Mouse (Mus musculus) bone marrow, adult 2 months (tissue): ENCODE data around the gene Aatk. TPM values are rescaled to one million over a fixed set of nuclear protein-coding genes. Genes with fewer than 3 reads are reported as not detected.
A peak's percentile ranks its signal among the peaks of the same experiment; 100 is the strongest.

Experiments used
- H3K27ac ChIP-seq: fragments of 200-500 bp; 2 replicates; pipeline ENCODE4 v1.5.1; 2012; ENCODE audit warnings: low read depth, mild to moderate bottlenecking, control low read depth, inconsistent platforms, low read length; ENCODE audit not compliant: control insufficient read depth, poor library complexity, insufficient read depth
- H3K4me1 ChIP-seq: fragments of 200-500 bp; 2 replicates; pipeline ENCODE4 v1.6.1; 2011; ENCODE audit warnings: low read length; ENCODE audit not compliant: control insufficient read depth, insufficient read depth
- H3K4me3 ChIP-seq: fragments of 200-500 bp; replicated peaks from 2 replicates; pipeline ENCODE3; 2011; ENCODE audit warnings: mild to moderate bottlenecking, low read depth, low read length, control low read depth; ENCODE audit not compliant: control insufficient read depth
- CTCF ChIP-seq: fragments of 200-500 bp; IDR thresholded peaks from 2 replicates; pipeline ENCODE4 v1.5.1; 2011; ENCODE audit warnings: low read length, control low read depth; ENCODE audit not compliant: control insufficient read depth, insufficient read depth
- POLR2A ChIP-seq: fragments of 200-500 bp; IDR thresholded peaks from 2 replicates; pipeline ENCODE4 v1.6.1; 2011; ENCODE audit warnings: low read depth, mild to moderate bottlenecking, control low read depth, low read length, borderline replicate concordance; ENCODE audit not compliant: control insufficient read depth
- WGBS: fragments of 180-500 bp; shearing (Covaris S2); methylation state at CpG from one replicate; pipeline ENCODE4 v1.1.7; 2018; 5-methylcytosine and 5-hydroxymethylcytosine counted together
- polyA plus RNA-seq: library from polyadenylated mRNA; stranded (reverse); fragments of >200 nt; gene quantifications from 2 replicates; pipeline ENCODE4 v1.2.4, GENCODE M21; 2011; ENCODE audit warnings: low replicate concordance; ENCODE audit not compliant: missing spikeins, insufficient read depth, insufficient read length

Aatk gene
- polyA plus RNA-seq, 1 experiment: 15.7 TPM

GRCm38 (mm10) chr11:120002041-120002440 is 44.9 kb downstream of the Aatk start:
- H3K27ac ChIP-seq: no peak overlapping the region
- 65% methylated on average over 5 of the region's 5 CpGs for WGBS
- TF ChIP-seq CTCF (no peak), POLR2A (no peak)
- no peak overlapping the region for H3K4me3 ChIP-seq
- H3K4me1 ChIP-seq: no peaks in the 10 kb centered on the region; the same call in 1 of the 2 replicates

- Histone ChIP-seq H3K4me3 (no peak overlapping the region), H3K27ac (no peak overlapping the region), H3K4me1 (no peaks in the 10 kb centered on the region)
- no peak for TF ChIP-seq POLR2A
- 88% methylated on average over 16 of the region's 16 CpGs for WGBS
Observed at GRCm38 (mm10) chr11:119997351-119997750, 49.6 kb downstream of the Aatk start.

- Histone ChIP-seq H3K27ac (no peak overlapping the region), H3K4me3 (no peak overlapping the region), H3K4me1 (peaks cover 2% of the 10 kb centered on the region)
- TF ChIP-seq CTCF: peak; percentile 94
- peak; percentile 8; the same call in 1 of the 2 replicates for TF ChIP-seq POLR2A
- 10% methylated on average over 10 of the region's 10 CpGs for WGBS
Observed at GRCm38 (mm10) chr11:119991338-119991678, 55.7 kb downstream of the Aatk start.

GRCm38 (mm10) chr11:119990658-119991337 is 56.2 kb downstream of the Aatk start:
- WGBS: 40% methylated on average over 10 of the region's 10 CpGs
- TF ChIP-seq CTCF (no peak), POLR2A (no peak)
- Histone ChIP-seq H3K4me1 (peaks cover 2% of the 10 kb centered on the region), H3K27ac (no peak overlapping the region), H3K4me3 (no peak overlapping the region)

- Histone ChIP-seq H3K4me3 (no peak overlapping the region), H3K27ac (no peak overlapping the region), H3K4me1 (peaks cover 2% of the 10 kb centered on the region)
- WGBS: 64% methylated on average over 10 of the region's 10 CpGs
- TF ChIP-seq CTCF (no peak), POLR2A (no peak)
Observed at GRCm38 (mm10) chr11:119989115-119989564, 57.8 kb downstream of the Aatk start.

- H3K4me1 ChIP-seq: peaks cover 2% of the 10 kb centered on the region
- H3K4me3 ChIP-seq: no peak overlapping the region
- no peak for TF ChIP-seq POLR2A
- TF ChIP-seq CTCF: no peak
- WGBS: 83% methylated on average over 7 of the region's 7 CpGs
- H3K27ac ChIP-seq: no peak overlapping the region
Observed at GRCm38 (mm10) chr11:119988391-119988790, 58.6 kb downstream of the Aatk start.

GRCm38 (mm10) chr11:119987876-119988275 is 59.1 kb downstream of the Aatk start:
- Histone ChIP-seq H3K4me3 (no peak overlapping the region), H3K4me1 (peaks cover 2% of the 10 kb centered on the region), H3K27ac (no peak overlapping the region)
- TF ChIP-seq POLR2A (no peak), CTCF (no peak)
- 37% methylated on average over 7 of the region's 7 CpGs for WGBS

- Histone ChIP-seq H3K27ac (no peak overlapping the region), H3K4me1 (peaks cover 2% of the 10 kb centered on the region), H3K4me3 (no peak overlapping the region)
- WGBS: 22% methylated on average over 9 of the region's 9 CpGs
- no peak for TF ChIP-seq CTCF
Observed at GRCm38 (mm10) chr11:119986751-119987425, 60.1 kb downstream of the Aatk start.
